Mouse (Mus musculus) liver, embryonic 14.5 days (tissue): Measurements from ENCODE around the gene Mctp1.

Experiments used
- CTCF ChIP-seq: IDR thresholded peaks from 2 replicates; pipeline ENCODE4 v1.5.1; 2016; ENCODE audit warnings: antibody characterized with exemption, low read depth, control low read depth
- EP300 ChIP-seq: IDR thresholded peaks from 2 replicates; pipeline ENCODE4 v1.6.1; 2016; ENCODE audit warnings: antibody characterized with exemption, low read depth

DNA sequence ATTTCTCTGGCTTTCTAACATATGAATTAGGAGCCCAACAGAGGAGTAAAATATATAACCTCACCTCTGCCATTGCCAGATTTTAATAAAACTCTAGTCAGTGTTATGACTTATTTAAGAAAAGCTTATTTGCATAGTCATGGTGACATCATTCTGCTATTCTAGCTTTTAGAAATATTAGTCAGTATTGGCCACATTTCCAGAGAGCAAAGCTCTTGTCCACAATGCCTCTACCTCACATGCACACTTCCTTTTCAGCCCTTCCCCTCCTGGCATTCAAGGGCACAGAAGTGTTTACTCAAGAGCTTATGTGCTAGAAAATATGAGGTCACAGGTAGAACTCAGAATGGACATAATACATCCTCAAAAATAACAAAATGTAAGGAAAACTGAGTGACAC is 206.9 kb downstream of the Mctp1 start:
- TF ChIP-seq CTCF (no peak), EP300 (no peak)
